8 mouse cellular contexts compared by ENCODE assay signal in genomic region chr12:109453065-109453997, GRCm38 (mm10). TPM values are rescaled to one million over a fixed set of nuclear protein-coding genes. Genes with fewer than 3 reads are reported as not detected.
DNase-seq lines count a peak whose midpoint lies in the region; ATAC-seq lines count a peak whose summit lies in the region.

No protein-coding gene starts in this region.

- H3K4me1 ChIP-seq in embryonic facial prominence, embryonic 13.5 days, result peaks cover 70% of the 10 kb centered on the region
- peaks cover 80% of the 10 kb centered on the region for H3K4me1 ChIP-seq in limb, embryonic 12.5 days (replicated peaks)
- peaks cover 36% of the 10 kb centered on the region for H3K4me1 ChIP-seq in neural tube, embryonic 14.5 days (ENCODE audit: control insufficient read depth, insufficient read depth, low read length)

- intact Hi-C loops in gastrocnemius, postnatal 14 days (cut with DNase I; ENCODE audit: low total_unique reads), result no loop called here
- intact Hi-C loops in gastrocnemius, postnatal 36 days (cut with DNase I), result no loop called here
- intact Hi-C loops in left cerebral cortex, postnatal 4 days (cut with DNase I), result no loop called here

- peak overlapping the region; percentile 56 for H3K4me3 ChIP-seq in embryonic facial prominence, embryonic 13.5 days
- H3K4me3 ChIP-seq in limb, embryonic 12.5 days (replicated peaks), result peak overlapping the region; percentile 52
- peak overlapping the region; percentile 41 for H3K4me3 ChIP-seq in neural tube, embryonic 14.5 days (ENCODE audit: low read depth, low read length)

- H3K9me3 ChIP-seq in embryonic facial prominence, embryonic 13.5 days, result no peaks in the 10 kb centered on the region
- H3K9me3 ChIP-seq in limb, embryonic 12.5 days, result no peaks in the 10 kb centered on the region
- H3K9me3 ChIP-seq in neural tube, embryonic 14.5 days (ENCODE audit: control insufficient read depth, low read length), result no peaks in the 10 kb centered on the region

- DNase-seq in gastrocnemius, postnatal 14 days, result peak; percentile 30
- no peak for DNase-seq in gastrocnemius, postnatal 36 days
- peak; percentile 46 for DNase-seq in 3T3-L1 (ENCODE audit: low read depth, low spot score)
- DNase-seq in urinary bladder, adult 18-20 months (ENCODE audit: low spot score in 2 of 2), result no peak
- DNase-seq in left cerebral cortex, postnatal 4 days, result no peak

- H3K4me2 ChIP-seq in embryonic facial prominence, embryonic 13.5 days, result peak overlapping the region; percentile 91
- peak overlapping the region; percentile 91 for H3K4me2 ChIP-seq in limb, embryonic 12.5 days
- peak overlapping the region; percentile 89 for H3K4me2 ChIP-seq in neural tube, embryonic 14.5 days (ENCODE audit: low read depth, low read length)

- WGBS in embryonic facial prominence, embryonic 13.5 days, result 1% methylated on average over 90 of the region's 96 CpGs
- under 1% methylated on average over 93 of the region's 96 CpGs for WGBS in limb, embryonic 12.5 days
- under 1% methylated on average over 68 of the region's 96 CpGs for WGBS in neural tube, embryonic 14.5 days

- peak; percentile 49; the same call in 1 of the 2 replicates for ATAC-seq in embryonic facial prominence, embryonic 13.5 days (ENCODE audit: insufficient number of reproducible peaks, insufficient read depth, low FRiP score, low TSS enrichment, low read depth)
- ATAC-seq in limb, embryonic 12.5 days (ENCODE audit: insufficient number of reproducible peaks, insufficient read depth, low FRiP score, low TSS enrichment, low read depth), result no peak
- ATAC-seq in neural tube, embryonic 14.5 days (ENCODE audit: low read depth), result peak; percentile 50

- H3K36me3 ChIP-seq in embryonic facial prominence, embryonic 13.5 days, result no peaks in the 10 kb centered on the region
- no peaks in the 10 kb centered on the region for H3K36me3 ChIP-seq in limb, embryonic 12.5 days
- no peaks in the 10 kb centered on the region for H3K36me3 ChIP-seq in neural tube, embryonic 14.5 days (ENCODE audit: control insufficient read depth, insufficient read depth, low read length)

- peaks cover 86% of the 10 kb centered on the region for H3K27me3 ChIP-seq in embryonic facial prominence, embryonic 13.5 days
- peaks cover 71% of the 10 kb centered on the region for H3K27me3 ChIP-seq in limb, embryonic 12.5 days
- H3K27me3 ChIP-seq in neural tube, embryonic 14.5 days (ENCODE audit: control insufficient read depth, insufficient read depth, low read length), result peaks cover 8% of the 10 kb centered on the region

- H3K27ac ChIP-seq in embryonic facial prominence, embryonic 13.5 days, result peak overlapping the region; percentile 39; the same call in 1 of the 2 replicates
- peak overlapping the region; percentile 45 for H3K27ac ChIP-seq in limb, embryonic 12.5 days
- H3K27ac ChIP-seq in neural tube, embryonic 14.5 days (ENCODE audit: low read depth, low read length), result no peak overlapping the region

- H3K9ac ChIP-seq in embryonic facial prominence, embryonic 13.5 days, result peak overlapping the region; percentile 78
- peak overlapping the region; percentile 69 for H3K9ac ChIP-seq in limb, embryonic 12.5 days (replicated peaks)
- peak overlapping the region; percentile 53 for H3K9ac ChIP-seq in neural tube, embryonic 14.5 days (replicated peaks; ENCODE audit: low read depth, low read length)

RNA-seq across cellular contexts. Expression of gene Dlk1, which starts 0.7 kb away (rescaled TPM):
- total RNA-seq in gastrocnemius, postnatal 14 days (2021), result 100 to 1,000 TPM; 213 to 272 TPM
- 1 to 10 TPM; 3.6 to 5.8 TPM for total RNA-seq in gastrocnemius, postnatal 36 days (2021)
- 176 and 272 TPM in 2 replicates for polyA plus RNA-seq in embryonic facial prominence, embryonic 13.5 days (2015; fragmentation: Nextera tagmentation; extraction: Ambion mirVana)
- polyA plus RNA-seq in limb, embryonic 12.5 days (2016; fragmentation: Nextera tagmentation; extraction: Ambion mirVana), result 120 and 148 TPM in 2 replicates
- polyA plus RNA-seq in neural tube, embryonic 14.5 days (2014; fragmentation: Nextera tagmentation; extraction: Ambion mirVana), result 46.9 and 55.7 TPM in 2 replicates
- total RNA-seq in left cerebral cortex, postnatal 4 days (2021), result 1 to 10 TPM; 2.6 to 4.6 TPM

Comparison
In these comparisons a context has a peak if more than half of its experiments do, and no peak if none do; other contexts are left out.
1. DNase-seq: peak in gastrocnemius, postnatal 14 days (single experiment) and 3T3-L1 (single experiment); none in gastrocnemius, postnatal 36 days (0 of 2), urinary bladder, adult 18-20 months (0 of 2) and left cerebral cortex, postnatal 4 days (single experiment).
2. RNA of gene Dlk1, which starts 0.7 kb away (total RNA-seq): 213 to 272 TPM in gastrocnemius, postnatal 14 days; 3.6 to 5.8 TPM in gastrocnemius, postnatal 36 days and 2.6 to 4.6 TPM in left cerebral cortex, postnatal 4 days; every median in the first group is over 10 times any median in the second.
3. Peak in every context shown above with its lines, with median percentiles within 50 percentile points of each other: H3K4me2 ChIP-seq, H3K4me3 ChIP-seq and H3K9ac ChIP-seq.